Mouse (Mus musculus) liver, adult (tissue): ENCODE data around the gene Lin7c.

Source experiments
- GATA4 ChIP-seq: IDR thresholded peaks from 2 replicates; pipeline ENCODE4 v1.6.1; 2014; ENCODE audit warnings: mild to moderate bottlenecking, low read length; ENCODE audit not compliant: insufficient replicate concordance

Gene Lin7c

GRCm38 (mm10) chr2:109909122-109909521, 18.5 kb downstream of the Lin7c start:
- no peak for TF ChIP-seq GATA4

GRCm38 (mm10) chr2:109912216-109912615, 21.6 kb downstream of the Lin7c start:
- no peak for TF ChIP-seq GATA4

- no peak for TF ChIP-seq GATA4
These were observed 22.1 kb downstream of the Lin7c start for GRCm38 (mm10) chr2:109912766-109913165.

- TF ChIP-seq GATA4 = no peak
These were observed 22.6 kb downstream of the Lin7c start for GRCm38 (mm10) chr2:109913241-109913640.

GRCm38 (mm10) chr2:109914601-109915000, 23.9 kb downstream of the Lin7c start:
- no peak for TF ChIP-seq GATA4

- no peak for TF ChIP-seq GATA4
These were observed 26.3 kb downstream of the Lin7c start for GRCm38 (mm10) chr2:109916782-109917495.

GRCm38 (mm10) chr2:109917496-109918413, 27.1 kb downstream of the Lin7c start, which contains the start of gene Lgr4:
Lgr4 (plus strand) TSS chr2:109917647.
- TF ChIP-seq GATA4 = no peak

GRCm38 (mm10) chr2:109918592-109919262, 28.1 kb downstream of the Lin7c start:
- no peak for TF ChIP-seq GATA4

- no peak for TF ChIP-seq GATA4
These were observed 29.8 kb downstream of the Lin7c start for GRCm38 (mm10) chr2:109920471-109920870.

GRCm38 (mm10) chr2:109921298-109922035, 30.8 kb downstream of the Lin7c start:
- no peak for TF ChIP-seq GATA4

GRCm38 (mm10) chr2:109922306-109922705, 31.7 kb downstream of the Lin7c start:
- TF ChIP-seq GATA4 = no peak

- no peak for TF ChIP-seq GATA4
These were observed 32.4 kb downstream of the Lin7c start for GRCm38 (mm10) chr2:109923031-109923430.

- no peak for TF ChIP-seq GATA4
These were observed 33.3 kb downstream of the Lin7c start for GRCm38 (mm10) chr2:109923945-109924344.

GRCm38 (mm10) chr2:109926984-109927383, 36.3 kb downstream of the Lin7c start:
- TF ChIP-seq GATA4 = no peak

- no peak for TF ChIP-seq GATA4
These were observed 36.8 kb downstream of the Lin7c start for GRCm38 (mm10) chr2:109927446-109927845.
